Mouse (Mus musculus) liver, postnatal 0 days (tissue): ENCODE measurements around the gene Slx4. TPM values are rescaled to one million over a fixed set of nuclear protein-coding genes. Genes with fewer than 3 reads are reported as not detected.

Experiments
- ATAC-seq: fragments of 200-750 bp; cut with Nextera tagmentation; 2 replicates; pipeline ENCODE4 v1.8.0; 2017; ENCODE audit warnings: mild to moderate bottlenecking, moderate library complexity
- DNase-seq: peaks from one replicate; pipeline ENCODE4 v3.0.0-alpha.2; 2016
- H3K27ac ChIP-seq: fragments of 300-500 bp; sonication (generic); 2 replicates; pipeline ENCODE4 v1.5.1; 2014; ENCODE audit warnings: antibody characterized with exemption, moderate library complexity, mild to moderate bottlenecking, low read depth
- H3K27me3 ChIP-seq: fragments of 300-500 bp; sonication (generic); 2 replicates; pipeline ENCODE4 v1.6.1; 2014; ENCODE audit warnings: low read length, control low read depth, mixed read lengths; ENCODE audit not compliant: insufficient read depth
- H3K36me3 ChIP-seq: fragments of 300-500 bp; sonication (generic); replicated peaks from 2 replicates; pipeline ENCODE4 v1.6.1; 2014; ENCODE audit warnings: mild to moderate bottlenecking, control low read depth, low read length, moderate library complexity, mixed read lengths; ENCODE audit not compliant: insufficient read depth
- H3K4me1 ChIP-seq: fragments of 300-500 bp; sonication (generic); 2 replicates; pipeline ENCODE4 v1.6.1; 2014; ENCODE audit warnings: antibody characterized with exemption, mild to moderate bottlenecking, control low read depth; ENCODE audit not compliant: insufficient read depth
- H3K4me2 ChIP-seq: fragments of 300-500 bp; sonication (generic); 2 replicates; pipeline ENCODE4 v1.6.1; 2014; ENCODE audit warnings: low read depth, mild to moderate bottlenecking, low read length, moderate library complexity, mixed read lengths
- H3K4me3 ChIP-seq: fragments of 300-500 bp; sonication (generic); 2 replicates; pipeline ENCODE4 v1.5.1; 2014; ENCODE audit warnings: low read depth, low read length
- H3K9ac ChIP-seq: fragments of 300-500 bp; sonication (generic); replicated peaks from 2 replicates; pipeline ENCODE4 v1.6.1; 2014; ENCODE audit warnings: mild to moderate bottlenecking, moderate library complexity
- H3K9me3 ChIP-seq: fragments of 300-500 bp; sonication (generic); 2 replicates; pipeline ENCODE4 v1.6.1; 2016; ENCODE audit warnings: mild to moderate bottlenecking, control low read depth, low read length, mixed read lengths
- CTCF ChIP-seq: sonication (generic); IDR thresholded peaks from 2 replicates; pipeline ENCODE4 v1.5.1; 2016; ENCODE audit warnings: antibody characterized with exemption, low read depth
- EP300 ChIP-seq: IDR thresholded peaks from 2 replicates; pipeline ENCODE4 v1.6.1; 2016; ENCODE audit warnings: antibody characterized with exemption, low read depth, mild to moderate bottlenecking
- whole genome bisulfite sequencing: fragments of 180-500 bp; shearing (Covaris S2); extraction: QIAGEN DNeasy Blood & Tissue Kit; methylation state at CpG from one replicate; pipeline ENCODE4 v1.1.7; 2014; ENCODE audit not compliant: insufficient replicate concordance; 5-methylcytosine and 5-hydroxymethylcytosine counted together
- polyA plus RNA-seq: library from polyadenylated mRNA; unstranded; fragments of >200 nt; fragmentation: Nextera tagmentation; extraction: Ambion mirVana; gene quantifications from 2 replicates; pipeline ENCODE4 v1.2.1, GENCODE M21; 2015

Slx4 gene
- polyA plus RNA-seq, 1 experiment from 2014 or later, result 2.9 TPM

GRCm38 (mm10) chr16:4036807-4037206 is 33.2 kb upstream of the Slx4 start, which contains the start of gene Dnase1:
Gene Dnase1 (plus strand): TSS chr16:4036942.
- 72% methylated on average over 5 of the region's 5 CpGs for WGBS
- Histone ChIP-seq H3K9ac (no peak within 1 kb of the TSS), H3K27ac (no peak within 1 kb of the TSS; the same call in 1 of the 2 replicates), H3K36me3 (peaks cover 33% of the 10 kb centered on the region), H3K4me3 (no peak within 1 kb of the TSS), H3K9me3 (no peaks in the 10 kb centered on the region), H3K27me3 (no peaks in the 10 kb centered on the region), H3K4me1 (peaks cover 3% of the 10 kb centered on the region), H3K4me2 (no peak within 1 kb of the TSS)
- ATAC-seq (no peak), DNase-seq (no peak)
- TF ChIP-seq CTCF, result no peak
- no peak for TF ChIP-seq EP300

- WGBS, result 75% methylated on average over 2 of the region's 2 CpGs
- no peak overlapping the region for H3K4me2 ChIP-seq
Observed at GRCm38 (mm10) chr16:4035575-4035974, 32.0 kb upstream of the Slx4 start.

GRCm38 (mm10) chr16:4034476-4034875 is 30.9 kb upstream of the Slx4 start:
- Histone ChIP-seq H3K4me3 (no peak overlapping the region), H3K36me3 (peaks cover 18% of the 10 kb centered on the region), H3K9ac (no peak overlapping the region), H3K27ac (no peak overlapping the region), H3K27me3 (no peaks in the 10 kb centered on the region), H3K4me1 (peaks cover 12% of the 10 kb centered on the region), H3K9me3 (no peaks in the 10 kb centered on the region), H3K4me2 (no peak overlapping the region)
- TF ChIP-seq EP300, result no peak
- 66% methylated on average over 3 of the region's 3 CpGs for WGBS
- ATAC-seq (no peak), DNase-seq (no peak)

More at GRCm38 (mm10) chr16:4035575-4035974, 32.0 kb upstream of the Slx4 start:
- Histone ChIP-seq H3K9me3 (no peaks in the 10 kb centered on the region), H3K9ac (no peak overlapping the region), H3K36me3 (peaks cover 25% of the 10 kb centered on the region), H3K27me3 (no peaks in the 10 kb centered on the region), H3K4me3 (no peak overlapping the region), H3K27ac (no peak overlapping the region), H3K4me1 (peaks cover 3% of the 10 kb centered on the region)
- DNase-seq, result no peak
- ATAC-seq, result no peak
- no peak for TF ChIP-seq EP300
- TF ChIP-seq CTCF, result no peak

GRCm38 (mm10) chr16:4033971-4034370 is 30.4 kb upstream of the Slx4 start:
- WGBS, result 36% methylated on average over 5 of the region's 5 CpGs
- peaks cover 13% of the 10 kb centered on the region for H3K4me1 ChIP-seq

GRCm38 (mm10) chr16:4032341-4032748 is 28.8 kb upstream of the Slx4 start:
- DNase-seq (no peak), ATAC-seq (peak; percentile 68)
- no peaks in the 10 kb centered on the region for H3K27me3 ChIP-seq
- WGBS, result 38% methylated on average over 6 of the region's 6 CpGs
- H3K27ac ChIP-seq, result no peak overlapping the region
- H3K4me1 ChIP-seq, result peaks cover 13% of the 10 kb centered on the region
- TF ChIP-seq CTCF (no peak), EP300 (no peak)
- H3K9me3 ChIP-seq, result no peaks in the 10 kb centered on the region
- no peak overlapping the region for H3K9ac ChIP-seq
- H3K4me3 ChIP-seq, result no peak overlapping the region
- H3K4me2 ChIP-seq, result no peak overlapping the region
- peaks cover 1% of the 10 kb centered on the region; the same call in 1 of the 2 replicates for H3K36me3 ChIP-seq

More at GRCm38 (mm10) chr16:4033971-4034370, 30.4 kb upstream of the Slx4 start:
- TF ChIP-seq EP300 (no peak), CTCF (no peak)
- H3K27ac ChIP-seq, result no peak overlapping the region
- H3K4me2 ChIP-seq, result no peak overlapping the region
- H3K27me3 ChIP-seq, result no peaks in the 10 kb centered on the region
- DNase-seq (no peak), ATAC-seq (no peak)
- peaks cover 15% of the 10 kb centered on the region for H3K36me3 ChIP-seq
- H3K4me3 ChIP-seq, result no peak overlapping the region
- H3K9me3 ChIP-seq, result no peaks in the 10 kb centered on the region
- H3K9ac ChIP-seq, result no peak overlapping the region

- Histone ChIP-seq H3K27me3 (no peaks in the 10 kb centered on the region), H3K9ac (no peak overlapping the region), H3K36me3 (no peaks in the 10 kb centered on the region), H3K4me1 (peaks cover 13% of the 10 kb centered on the region), H3K4me2 (no peak overlapping the region), H3K4me3 (no peak overlapping the region), H3K27ac (no peak overlapping the region), H3K9me3 (no peaks in the 10 kb centered on the region)
- WGBS, result 76% methylated on average over 4 of the region's 6 CpGs
- DNase-seq (no peak), ATAC-seq (no peak; the same call in 1 of the 2 replicates)
- no peak for TF ChIP-seq CTCF
- TF ChIP-seq EP300, result no peak
Observed at GRCm38 (mm10) chr16:4031441-4032274, 28.1 kb upstream of the Slx4 start.
